Mouse (Mus musculus): ENCODE measurements at regions not wholly inside any gene's neighbourhood (a gene's known extent, or its start where the extent isn't known, plus 50 kb on each side); places are given as distances from the start of the nearest gene placed in this dataset.

DNA sequence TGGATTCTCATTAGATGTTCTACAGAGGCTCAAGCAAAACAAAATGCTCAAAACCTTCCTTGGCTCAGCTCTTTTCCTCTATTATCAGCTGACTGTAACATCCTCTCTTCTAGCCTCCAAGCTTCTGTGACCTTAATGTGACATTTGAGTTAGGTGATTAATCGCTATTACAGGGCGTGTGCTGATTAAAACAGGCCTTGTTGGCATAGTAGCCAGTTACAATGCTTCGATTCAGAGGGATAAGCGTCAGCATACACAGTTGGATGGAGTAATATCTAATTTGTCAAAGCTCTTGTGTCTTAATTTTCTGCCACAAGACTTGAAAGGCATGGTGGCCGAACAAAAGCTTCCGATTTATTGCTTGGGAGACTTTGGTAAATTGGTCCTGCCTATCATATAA lies 378.2 kb downstream of the Fbxo8 start:
- DNase-seq (ENCODE audit: extremely low read depth) = no peak
- Histone ChIP-seq H3K36me3 (replicated peaks in 1 of 2; ENCODE audit: control insufficient read depth in 1 of 2, insufficient read depth in 1 of 2, low read length in 1 of 2) (no peaks in the 10 kb centered on the region), H3K9ac (ENCODE audit: insufficient read depth, low read depth) (no peak overlapping the region), H3K27ac (ENCODE audit: insufficient read depth, low read depth) (no peak overlapping the region), H3K4me1 (ENCODE audit: control insufficient read depth in 1 of 2, insufficient read depth in 2 of 2) (no peaks in the 10 kb centered on the region), H3K9me3 (replicated peaks; ENCODE audit: low read length) (no peaks in the 10 kb centered on the region), H3K27me3 (replicated peaks) (no peaks in the 10 kb centered on the region), H3K79me2 (replicated peaks; ENCODE audit: control insufficient read depth, extremely low read depth, insufficient read depth, poor library complexity, severe bottlenecking) (no peaks in the 10 kb centered on the region), H3K4me3 (replicated peaks in 1 of 3; ENCODE audit: low read depth in 2 of 3, low read length in 2 of 3, poor library complexity in 1 of 3) (no peak overlapping the region), H3K4me2 (ENCODE audit: insufficient read depth, low read depth, poor library complexity, severe bottlenecking) (no peak overlapping the region)
- dilution Hi-C loops (cut with MboI; ENCODE audit: extremely low pct_ligation_motif_present, extremely low pct_unique_long_range_greater_than_20kb, low sequenced_read_pairs) = no loop called here
- in situ Hi-C loops (cut with MboI; ENCODE audit: low pct_ligation_motif_present, low pct_unique_long_range_greater_than_20kb, low sequenced_read_pairs) = no loop called here
- no peak for TF ChIP-seq IRF4 (IDR thresholded peaks at IDR 0.05; ENCODE audit: low read depth, low read length)
- no peak for TF ChIP-seq CHD2 (IDR thresholded peaks at IDR 0.05; ENCODE audit: low read length)
- no peak for TF ChIP-seq EP300 (IDR thresholded peaks at IDR 0.05; ENCODE audit: low read length)
- no peak for TF ChIP-seq CTCF (conservative IDR thresholded peaks at IDR 0.05 in 1 of 2, IDR thresholded peaks at IDR 0.05 in 1 of 2; ENCODE audit: low read depth in 2 of 2, low read length in 2 of 2)
- TF ChIP-seq SIN3A (IDR thresholded peaks at IDR 0.05; ENCODE audit: low read length) = no peak
- no peak for TF ChIP-seq JUN (IDR thresholded peaks at IDR 0.05; ENCODE audit: insufficient read depth, low read depth, low read length)
- no peak for TF ChIP-seq KAT2A (IDR thresholded peaks at IDR 0.05; ENCODE audit: insufficient replicate concordance, low read length)
- no peak for TF ChIP-seq ELF1 (IDR thresholded peaks at IDR 0.05; ENCODE audit: low read depth, low read length)
- TF ChIP-seq ZNF384 (IDR thresholded peaks at IDR 0.05; ENCODE audit: low read depth, low read length) = no peak
- no peak for TF ChIP-seq MEF2A (IDR thresholded peaks at IDR 0.05; ENCODE audit: borderline replicate concordance, low read depth, low read length)
- no peak for TF ChIP-seq POLR2AphosphoS2 (IDR thresholded peaks at IDR 0.05; ENCODE audit: low read depth, low read length)
- TF ChIP-seq CHD1 (IDR thresholded peaks at IDR 0.05; ENCODE audit: low read depth, low read length) = no peak
- TF ChIP-seq BHLHE40 (IDR thresholded peaks at IDR 0.05; ENCODE audit: low read depth, low read length) = no peak
- TF ChIP-seq SMC3 (IDR thresholded peaks at IDR 0.05; ENCODE audit: low read depth, low read length) = no peak
- TF ChIP-seq MXI1 (IDR thresholded peaks at IDR 0.05; ENCODE audit: low read depth, low read length) = no peak

DNA sequence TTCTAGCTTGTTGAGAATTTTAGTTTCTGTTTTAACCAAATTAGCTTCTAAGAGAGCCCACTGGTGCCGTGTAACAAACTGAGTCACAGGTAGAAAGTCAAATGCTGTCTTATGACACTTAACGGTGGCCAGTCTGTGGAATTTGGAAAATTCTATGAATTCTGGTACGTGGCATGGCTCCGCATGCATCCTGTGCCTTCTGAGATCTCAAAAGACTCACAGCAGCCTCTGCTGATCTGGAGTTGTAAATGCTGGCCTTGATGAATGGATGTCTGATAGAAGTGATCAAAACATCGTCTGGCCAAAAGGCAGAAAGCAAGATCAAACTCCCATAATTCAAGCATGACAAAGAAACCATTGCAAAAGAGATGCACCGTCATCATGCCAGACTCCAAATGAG lies 381.5 kb downstream of the Fbxo8 start:
- Histone ChIP-seq H3K36me3 (replicated peaks in 1 of 2; ENCODE audit: control insufficient read depth in 1 of 2, insufficient read depth in 1 of 2, low read length in 1 of 2) (no peaks in the 10 kb centered on the region), H3K9me3 (replicated peaks; ENCODE audit: low read length) (no peaks in the 10 kb centered on the region), H3K4me2 (ENCODE audit: insufficient read depth, low read depth, poor library complexity, severe bottlenecking) (peak overlapping the region; percentile 93), H3K79me2 (replicated peaks; ENCODE audit: control insufficient read depth, extremely low read depth, insufficient read depth, poor library complexity, severe bottlenecking) (no peaks in the 10 kb centered on the region), H3K4me3 (replicated peaks in 1 of 3; ENCODE audit: low read depth in 2 of 3, low read length in 2 of 3, poor library complexity in 1 of 3) (no peak overlapping the region), H3K9ac (ENCODE audit: insufficient read depth, low read depth) (no peak overlapping the region), H3K27me3 (replicated peaks) (no peaks in the 10 kb centered on the region), H3K27ac (ENCODE audit: insufficient read depth, low read depth) (no peak overlapping the region), H3K4me1 (ENCODE audit: control insufficient read depth in 1 of 2, insufficient read depth in 2 of 2) (no peaks in the 10 kb centered on the region)
- in situ Hi-C loops (cut with MboI; ENCODE audit: low pct_ligation_motif_present, low pct_unique_long_range_greater_than_20kb, low sequenced_read_pairs) = no loop called here
- TF ChIP-seq CTCF (conservative IDR thresholded peaks at IDR 0.05 in 1 of 2, IDR thresholded peaks at IDR 0.05 in 1 of 2; ENCODE audit: low read depth in 2 of 2, low read length in 2 of 2) (peak in 1 of 2 experiments; percentile 22; a peak in 1 of 4 replicates), RAD21 (IDR thresholded peaks at IDR 0.05; ENCODE audit: low read depth, low read length) (no peak; the same call in none of the 2 replicates), ELF1 (IDR thresholded peaks at IDR 0.05; ENCODE audit: low read depth, low read length) (no peak), MAX (IDR thresholded peaks at IDR 0.05; ENCODE audit: low read length) (no peak), BHLHE40 (IDR thresholded peaks at IDR 0.05; ENCODE audit: low read depth, low read length) (no peak), TCF12 (IDR thresholded peaks at IDR 0.05; ENCODE audit: low read depth, low read length) (no peak), KAT2A (IDR thresholded peaks at IDR 0.05; ENCODE audit: insufficient replicate concordance, low read length) (no peak)
- dilution Hi-C loops (cut with MboI; ENCODE audit: extremely low pct_ligation_motif_present, extremely low pct_unique_long_range_greater_than_20kb, low sequenced_read_pairs) = no loop called here
- no peak for DNase-seq (ENCODE audit: extremely low read depth)
